Mouse (Mus musculus) liver, embryonic 14.5 days (tissue): ENCODE results near the gene St7l.

Experiments
- CTCF ChIP-seq: IDR thresholded peaks from 2 replicates; pipeline ENCODE4 v1.5.1; 2016; ENCODE audit warnings: antibody characterized with exemption, low read depth, control low read depth
- EP300 ChIP-seq: IDR thresholded peaks from 2 replicates; pipeline ENCODE4 v1.6.1; 2016; ENCODE audit warnings: antibody characterized with exemption, low read depth

DNA sequence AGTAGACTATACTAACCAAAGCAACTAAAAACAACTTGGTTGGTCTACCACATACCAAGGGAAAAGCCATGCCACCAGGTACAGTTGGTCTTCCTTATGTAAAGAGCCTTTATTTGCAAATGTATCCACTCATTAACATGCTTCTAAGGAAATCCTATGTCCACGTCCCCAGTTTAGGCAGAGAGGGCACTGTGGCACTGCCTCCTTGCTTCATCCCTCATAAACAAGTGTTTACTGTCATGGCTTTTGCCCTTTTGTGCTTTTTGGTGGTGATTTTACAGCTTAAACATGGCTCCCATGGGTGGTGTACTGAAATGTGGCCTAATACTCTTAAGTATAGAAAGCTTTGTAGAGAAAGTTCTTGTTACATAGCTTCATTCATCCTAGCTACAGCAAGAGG is 43.4 kb upstream of the St7l start:
- TF ChIP-seq CTCF, result no peak
- TF ChIP-seq EP300, result no peak
